Mouse (Mus musculus): ENCODE results near the gene Prdx6b. TPM values are rescaled to one million over a fixed set of nuclear protein-coding genes. Genes with fewer than 3 reads are reported as not detected.

The Prdx6b gene
- polyA plus RNA-seq (2015; fragmentation: Nextera tagmentation; extraction: Ambion mirVana): not detected in 2 replicates

- no peak within 1 kb of the TSS for H3K4me2 ChIP-seq (ENCODE audit: low read length)
- H3K27ac ChIP-seq (ENCODE audit: low read depth, low read length): no peak within 1 kb of the TSS
- H3K9me3 ChIP-seq (ENCODE audit: control insufficient read depth, low read length): no peaks in the 10 kb centered on the region
- WGBS: 90% methylated on average over 8 of the region's 8 CpGs
- H3K4me3 ChIP-seq (ENCODE audit: low read length): no peak within 1 kb of the TSS
- no peak within 1 kb of the TSS for H3K9ac ChIP-seq (ENCODE audit: low read depth, low read length)
- no peak for ATAC-seq
- H3K27me3 ChIP-seq (replicated peaks; ENCODE audit: control insufficient read depth, insufficient read depth, low read length): no peaks in the 10 kb centered on the region
- no peaks in the 10 kb centered on the region for H3K36me3 ChIP-seq (ENCODE audit: control insufficient read depth, insufficient read depth, low read length)
- H3K4me1 ChIP-seq (ENCODE audit: control insufficient read depth, insufficient read depth, low read depth, low read length): no peaks in the 10 kb centered on the region
Measured at GRCm38 (mm10) chr2:80292172-80292571, at the start of gene Prdx6b. Gene Prdx6b (plus strand): TSS chr2:80292472.

- 76% methylated on average over 3 of the region's 3 CpGs for WGBS
- no peak for ATAC-seq
- H3K9me3 ChIP-seq (ENCODE audit: control insufficient read depth, low read length): no peaks in the 10 kb centered on the region
- H3K4me2 ChIP-seq (ENCODE audit: low read length): no peak overlapping the region
- no peak overlapping the region for H3K9ac ChIP-seq (ENCODE audit: low read depth, low read length)
- H3K4me1 ChIP-seq (ENCODE audit: control insufficient read depth, insufficient read depth, low read depth, low read length): no peaks in the 10 kb centered on the region
- no peak overlapping the region for H3K27ac ChIP-seq (ENCODE audit: low read depth, low read length)
- no peaks in the 10 kb centered on the region for H3K27me3 ChIP-seq (replicated peaks; ENCODE audit: control insufficient read depth, insufficient read depth, low read length)
- no peaks in the 10 kb centered on the region for H3K36me3 ChIP-seq (ENCODE audit: control insufficient read depth, insufficient read depth, low read length)
- H3K4me3 ChIP-seq (ENCODE audit: low read length): no peak overlapping the region
Measured at GRCm38 (mm10) chr2:80247466-80247865, 44.8 kb upstream of the Prdx6b start.

GRCm38 (mm10) chr2:80247868-80248267, 44.4 kb upstream of the Prdx6b start:
- H3K36me3 ChIP-seq (ENCODE audit: control insufficient read depth, insufficient read depth, low read length): no peaks in the 10 kb centered on the region
- no peak overlapping the region for H3K9ac ChIP-seq (ENCODE audit: low read depth, low read length)
- no peak overlapping the region for H3K27ac ChIP-seq (ENCODE audit: low read depth, low read length)
- no peak overlapping the region for H3K4me2 ChIP-seq (ENCODE audit: low read length)
- no peak for ATAC-seq
- H3K9me3 ChIP-seq (ENCODE audit: control insufficient read depth, low read length): no peaks in the 10 kb centered on the region
- no peak overlapping the region for H3K4me3 ChIP-seq (ENCODE audit: low read length)
- H3K4me1 ChIP-seq (ENCODE audit: control insufficient read depth, insufficient read depth, low read depth, low read length): no peaks in the 10 kb centered on the region
- H3K27me3 ChIP-seq (replicated peaks; ENCODE audit: control insufficient read depth, insufficient read depth, low read length): no peaks in the 10 kb centered on the region

- Histone ChIP-seq H3K9ac (ENCODE audit: low read depth, low read length) (no peak overlapping the region), H3K36me3 (ENCODE audit: control insufficient read depth, insufficient read depth, low read length) (no peaks in the 10 kb centered on the region)
Measured at GRCm38 (mm10) chr2:80259888-80260672, 32.2 kb upstream of the Prdx6b start.

GRCm38 (mm10) chr2:80266894-80267293, 25.4 kb upstream of the Prdx6b start:
- ATAC-seq: peak; percentile 56; the same call in 1 of the 2 replicates
- Histone ChIP-seq H3K4me2 (ENCODE audit: low read length) (0 out of 2 replicates have a peak overlapping the region, but pooled peaks have one; percentile 20), H3K4me1 (ENCODE audit: control insufficient read depth, insufficient read depth, low read depth, low read length) (no peaks in the 10 kb centered on the region), H3K4me3 (ENCODE audit: low read length) (no peak overlapping the region), H3K27ac (ENCODE audit: low read depth, low read length) (no peak overlapping the region), H3K9me3 (ENCODE audit: control insufficient read depth, low read length) (no peaks in the 10 kb centered on the region), H3K9ac (ENCODE audit: low read depth, low read length) (no peak overlapping the region), H3K36me3 (ENCODE audit: control insufficient read depth, insufficient read depth, low read length) (no peaks in the 10 kb centered on the region), H3K27me3 (replicated peaks; ENCODE audit: control insufficient read depth, insufficient read depth, low read length) (no peaks in the 10 kb centered on the region)
- WGBS: 20% methylated on average over 11 of the region's 11 CpGs

More at GRCm38 (mm10) chr2:80259888-80260672, 32.2 kb upstream of the Prdx6b start:
- no peaks in the 10 kb centered on the region for H3K27me3 ChIP-seq (replicated peaks; ENCODE audit: control insufficient read depth, insufficient read depth, low read length)
- no peak for ATAC-seq
- no peak overlapping the region for H3K4me2 ChIP-seq (ENCODE audit: low read length)
- no peak overlapping the region for H3K27ac ChIP-seq (ENCODE audit: low read depth, low read length)
- no peak overlapping the region for H3K4me3 ChIP-seq (ENCODE audit: low read length)
- H3K4me1 ChIP-seq (ENCODE audit: control insufficient read depth, insufficient read depth, low read depth, low read length): no peaks in the 10 kb centered on the region
- WGBS: 89% methylated on average over 3 of the region's 3 CpGs
- H3K9me3 ChIP-seq (ENCODE audit: control insufficient read depth, low read length): no peaks in the 10 kb centered on the region

- Histone ChIP-seq H3K9ac (ENCODE audit: low read depth, low read length) (no peak overlapping the region), H3K4me1 (ENCODE audit: control insufficient read depth, insufficient read depth, low read depth, low read length) (no peaks in the 10 kb centered on the region), H3K4me2 (ENCODE audit: low read length) (no peak overlapping the region), H3K27me3 (replicated peaks; ENCODE audit: control insufficient read depth, insufficient read depth, low read length) (no peaks in the 10 kb centered on the region), H3K36me3 (ENCODE audit: control insufficient read depth, insufficient read depth, low read length) (no peaks in the 10 kb centered on the region), H3K9me3 (ENCODE audit: control insufficient read depth, low read length) (no peaks in the 10 kb centered on the region), H3K27ac (ENCODE audit: low read depth, low read length) (no peak overlapping the region), H3K4me3 (ENCODE audit: low read length) (no peak overlapping the region)
- ATAC-seq: no peak
- WGBS: 55% methylated on average over 4 of the region's 4 CpGs
Measured at GRCm38 (mm10) chr2:80268053-80268452, 24.2 kb upstream of the Prdx6b start.

- Histone ChIP-seq H3K4me1 (ENCODE audit: control insufficient read depth, insufficient read depth, low read depth, low read length) (no peaks in the 10 kb centered on the region), H3K27ac (ENCODE audit: low read depth, low read length) (no peak overlapping the region), H3K27me3 (replicated peaks; ENCODE audit: control insufficient read depth, insufficient read depth, low read length) (no peaks in the 10 kb centered on the region), H3K4me2 (ENCODE audit: low read length) (no peak overlapping the region), H3K9ac (ENCODE audit: low read depth, low read length) (no peak overlapping the region), H3K9me3 (ENCODE audit: control insufficient read depth, low read length) (no peaks in the 10 kb centered on the region), H3K36me3 (ENCODE audit: control insufficient read depth, insufficient read depth, low read length) (no peaks in the 10 kb centered on the region), H3K4me3 (ENCODE audit: low read length) (no peak overlapping the region)
- ATAC-seq: no peak
- 80% methylated on average over 1 of the region's 1 CpGs for WGBS
Measured at GRCm38 (mm10) chr2:80271431-80271830, 20.8 kb upstream of the Prdx6b start.

GRCm38 (mm10) chr2:80273038-80273437, 19.2 kb upstream of the Prdx6b start:
- ATAC-seq: no peak
- H3K4me2 ChIP-seq (ENCODE audit: low read length): no peak overlapping the region
- H3K9ac ChIP-seq (ENCODE audit: low read depth, low read length): no peak overlapping the region
- H3K4me3 ChIP-seq (ENCODE audit: low read length): no peak overlapping the region
- no peak overlapping the region for H3K27ac ChIP-seq (ENCODE audit: low read depth, low read length)
- 94% methylated on average over 3 of the region's 3 CpGs for WGBS
- H3K4me1 ChIP-seq (ENCODE audit: control insufficient read depth, insufficient read depth, low read depth, low read length): no peaks in the 10 kb centered on the region
- H3K9me3 ChIP-seq (ENCODE audit: control insufficient read depth, low read length): no peaks in the 10 kb centered on the region
- H3K36me3 ChIP-seq (ENCODE audit: control insufficient read depth, insufficient read depth, low read length): no peaks in the 10 kb centered on the region
- no peaks in the 10 kb centered on the region for H3K27me3 ChIP-seq (replicated peaks; ENCODE audit: control insufficient read depth, insufficient read depth, low read length)

GRCm38 (mm10) chr2:80273763-80274162, 18.5 kb upstream of the Prdx6b start:
- Histone ChIP-seq H3K36me3 (ENCODE audit: control insufficient read depth, insufficient read depth, low read length) (no peaks in the 10 kb centered on the region), H3K9ac (ENCODE audit: low read depth, low read length) (no peak overlapping the region), H3K9me3 (ENCODE audit: control insufficient read depth, low read length) (no peaks in the 10 kb centered on the region), H3K4me3 (ENCODE audit: low read length) (no peak overlapping the region), H3K27ac (ENCODE audit: low read depth, low read length) (no peak overlapping the region), H3K4me1 (ENCODE audit: control insufficient read depth, insufficient read depth, low read depth, low read length) (no peaks in the 10 kb centered on the region), H3K4me2 (ENCODE audit: low read length) (no peak overlapping the region), H3K27me3 (replicated peaks; ENCODE audit: control insufficient read depth, insufficient read depth, low read length) (no peaks in the 10 kb centered on the region)
- 75% methylated on average over 4 of the region's 4 CpGs for WGBS
- no peak for ATAC-seq

Data from hindbrain, embryonic 16.5 days (tissue).